Mouse (Mus musculus): ENCODE results near the gene Deup1. TPM values are rescaled to one million over a fixed set of nuclear protein-coding genes. Genes with fewer than 3 reads are reported as not detected.

Deup1 gene
- 0.10 and 0.33 TPM in 2 replicates for polyA plus RNA-seq (2015; fragmentation: Nextera tagmentation; extraction: Ambion mirVana)

- peaks cover 7% of the 10 kb centered on the region for H3K4me1 ChIP-seq
- H3K36me3 ChIP-seq = no peaks in the 10 kb centered on the region
- no peaks in the 10 kb centered on the region for H3K9me3 ChIP-seq
- 3% methylated on average over 28 of the region's 28 CpGs for WGBS
- H3K27me3 ChIP-seq = peaks cover 3% of the 10 kb centered on the region; the same call in 1 of the 2 replicates
- no peak within 1 kb of the TSS for H3K9ac ChIP-seq
- peak within 1 kb of the TSS; percentile 50 for H3K4me2 ChIP-seq
- H3K27ac ChIP-seq = no peak within 1 kb of the TSS
- H3K4me3 ChIP-seq = peak within 1 kb of the TSS; percentile 27
- ATAC-seq (ENCODE audit: insufficient number of reproducible peaks, low FRiP score, low TSS enrichment, low read depth) = peak; percentile 65; the same call in 1 of the 2 replicates
These were observed at the start of gene Deup1 for GRCm38 (mm10) chr9:15627785-15628287. TSS of gene Deup1 (minus strand) at chr9:15627933.

GRCm38 (mm10) chr9:15672251-15672650, 44.5 kb upstream of the Deup1 start:
- Histone ChIP-seq H3K4me2 (no peak overlapping the region), H3K4me3 (no peak overlapping the region), H3K27ac (no peak overlapping the region), H3K9me3 (no peaks in the 10 kb centered on the region), H3K9ac (no peak overlapping the region), H3K4me1 (no peaks in the 10 kb centered on the region), H3K36me3 (no peaks in the 10 kb centered on the region), H3K27me3 (0 out of 2 replicates have a peak, but pooled peaks cover 4% of the 10 kb centered on the region)
- ATAC-seq (ENCODE audit: insufficient number of reproducible peaks, low FRiP score, low TSS enrichment, low read depth) = no peak
- 44% methylated on average over 1 of the region's 1 CpGs for WGBS

- H3K9ac ChIP-seq = no peak overlapping the region
- no peaks in the 10 kb centered on the region for H3K36me3 ChIP-seq
- no peaks in the 10 kb centered on the region for H3K4me1 ChIP-seq
- 25% methylated on average over 5 of the region's 5 CpGs for WGBS
- H3K27me3 ChIP-seq = 0 out of 2 replicates have a peak, but pooled peaks cover 4% of the 10 kb centered on the region
- no peak overlapping the region for H3K4me3 ChIP-seq
- no peak for ATAC-seq (ENCODE audit: insufficient number of reproducible peaks, low FRiP score, low TSS enrichment, low read depth)
- H3K9me3 ChIP-seq = no peaks in the 10 kb centered on the region
- no peak overlapping the region for H3K27ac ChIP-seq
- H3K4me2 ChIP-seq = no peak overlapping the region
These were observed 42.3 kb upstream of the Deup1 start for GRCm38 (mm10) chr9:15670002-15670527.

GRCm38 (mm10) chr9:15669452-15669851, 41.7 kb upstream of the Deup1 start:
- no peak overlapping the region for H3K4me2 ChIP-seq
- 0 out of 2 replicates have a peak, but pooled peaks cover 4% of the 10 kb centered on the region for H3K27me3 ChIP-seq
- 65% methylated on average over 3 of the region's 3 CpGs for WGBS
- H3K4me1 ChIP-seq = no peaks in the 10 kb centered on the region
- no peak overlapping the region for H3K27ac ChIP-seq
- no peak overlapping the region for H3K9ac ChIP-seq
- H3K4me3 ChIP-seq = no peak overlapping the region
- no peak for ATAC-seq (ENCODE audit: insufficient number of reproducible peaks, low FRiP score, low TSS enrichment, low read depth)
- no peaks in the 10 kb centered on the region for H3K36me3 ChIP-seq
- H3K9me3 ChIP-seq = no peaks in the 10 kb centered on the region

- no peak overlapping the region for H3K4me2 ChIP-seq
- no peak overlapping the region for H3K27ac ChIP-seq
- H3K9ac ChIP-seq = no peak overlapping the region
- H3K27me3 ChIP-seq = no peaks in the 10 kb centered on the region
- no peaks in the 10 kb centered on the region for H3K4me1 ChIP-seq
- 77% methylated on average over 7 of the region's 7 CpGs for WGBS
- H3K9me3 ChIP-seq = no peaks in the 10 kb centered on the region
- H3K4me3 ChIP-seq = no peak overlapping the region
- no peaks in the 10 kb centered on the region for H3K36me3 ChIP-seq
- ATAC-seq (ENCODE audit: insufficient number of reproducible peaks, low FRiP score, low TSS enrichment, low read depth) = no peak
These were observed 36.9 kb upstream of the Deup1 start for GRCm38 (mm10) chr9:15664606-15665005.

GRCm38 (mm10) chr9:15659069-15659468, 31.3 kb upstream of the Deup1 start:
- H3K9ac ChIP-seq = no peak overlapping the region
- no peak overlapping the region for H3K4me3 ChIP-seq
- no peaks in the 10 kb centered on the region for H3K9me3 ChIP-seq
- no peak for ATAC-seq (ENCODE audit: insufficient number of reproducible peaks, low FRiP score, low TSS enrichment, low read depth)
- no peaks in the 10 kb centered on the region for H3K4me1 ChIP-seq
- no peaks in the 10 kb centered on the region for H3K27me3 ChIP-seq
- WGBS = 74% methylated on average over 6 of the region's 6 CpGs
- no peak overlapping the region for H3K27ac ChIP-seq
- no peak overlapping the region for H3K4me2 ChIP-seq
- no peaks in the 10 kb centered on the region for H3K36me3 ChIP-seq

- H3K9ac ChIP-seq = no peak overlapping the region
- no peak for ATAC-seq (ENCODE audit: insufficient number of reproducible peaks, low FRiP score, low TSS enrichment, low read depth)
- 58% methylated on average over 6 of the region's 6 CpGs for WGBS
These were observed 30.6 kb upstream of the Deup1 start for GRCm38 (mm10) chr9:15658236-15658785.

GRCm38 (mm10) chr9:15653036-15653435, 25.3 kb upstream of the Deup1 start:
- H3K4me2 ChIP-seq = no peak overlapping the region
- no peaks in the 10 kb centered on the region for H3K4me1 ChIP-seq
- no peak overlapping the region for H3K9ac ChIP-seq
- H3K9me3 ChIP-seq = no peaks in the 10 kb centered on the region
- no peaks in the 10 kb centered on the region for H3K36me3 ChIP-seq
- no peak for ATAC-seq (ENCODE audit: insufficient number of reproducible peaks, low FRiP score, low TSS enrichment, low read depth)
- H3K4me3 ChIP-seq = no peak overlapping the region
- no peak overlapping the region for H3K27ac ChIP-seq
- H3K27me3 ChIP-seq = no peaks in the 10 kb centered on the region

More at GRCm38 (mm10) chr9:15658236-15658785, 30.6 kb upstream of the Deup1 start:
- Histone ChIP-seq H3K4me3 (no peak overlapping the region), H3K9me3 (no peaks in the 10 kb centered on the region), H3K4me1 (no peaks in the 10 kb centered on the region), H3K4me2 (no peak overlapping the region), H3K36me3 (no peaks in the 10 kb centered on the region), H3K27me3 (no peaks in the 10 kb centered on the region), H3K27ac (no peak overlapping the region)

- H3K4me3 ChIP-seq = no peak overlapping the region
- WGBS = 92% methylated on average over 2 of the region's 2 CpGs
- H3K27ac ChIP-seq = no peak overlapping the region
- H3K4me2 ChIP-seq = no peak overlapping the region
- H3K9ac ChIP-seq = no peak overlapping the region
- no peak for ATAC-seq (ENCODE audit: insufficient number of reproducible peaks, low FRiP score, low TSS enrichment, low read depth)
- no peaks in the 10 kb centered on the region for H3K4me1 ChIP-seq
- no peaks in the 10 kb centered on the region for H3K27me3 ChIP-seq
- H3K9me3 ChIP-seq = no peaks in the 10 kb centered on the region
- no peaks in the 10 kb centered on the region for H3K36me3 ChIP-seq
These were observed 22.2 kb upstream of the Deup1 start for GRCm38 (mm10) chr9:15649977-15650376.

GRCm38 (mm10) chr9:15627384-15627783, 349 bp downstream of the Deup1 start:
- Histone ChIP-seq H3K9me3 (no peaks in the 10 kb centered on the region), H3K4me3 (peak overlapping the region; percentile 27), H3K9ac (no peak overlapping the region), H3K4me1 (peaks cover 7% of the 10 kb centered on the region), H3K4me2 (peak overlapping the region; percentile 50), H3K36me3 (no peaks in the 10 kb centered on the region), H3K27ac (no peak overlapping the region), H3K27me3 (peaks cover 3% of the 10 kb centered on the region; the same call in 1 of the 2 replicates)
- WGBS = 24% methylated on average over 5 of the region's 5 CpGs
- ATAC-seq (ENCODE audit: insufficient number of reproducible peaks, low FRiP score, low TSS enrichment, low read depth) = no peak

- Histone ChIP-seq H3K36me3 (no peaks in the 10 kb centered on the region), H3K4me1 (peaks cover 7% of the 10 kb centered on the region), H3K27me3 (peaks cover 3% of the 10 kb centered on the region; the same call in 1 of the 2 replicates), H3K4me2 (no peak overlapping the region), H3K4me3 (no peak overlapping the region), H3K9me3 (no peaks in the 10 kb centered on the region), H3K9ac (no peak overlapping the region), H3K27ac (no peak overlapping the region)
- ATAC-seq (ENCODE audit: insufficient number of reproducible peaks, low FRiP score, low TSS enrichment, low read depth) = no peak
- WGBS = 73% methylated on average over 3 of the region's 3 CpGs
These were observed 3.0 kb downstream of the Deup1 start for GRCm38 (mm10) chr9:15624739-15625138.

GRCm38 (mm10) chr9:15619767-15620166, 8.0 kb downstream of the Deup1 start:
- WGBS = 54% methylated on average over 1 of the region's 1 CpGs
- no peak overlapping the region for H3K4me2 ChIP-seq
- H3K27me3 ChIP-seq = no peaks in the 10 kb centered on the region
- no peak overlapping the region for H3K4me3 ChIP-seq
- H3K27ac ChIP-seq = no peak overlapping the region
- H3K4me1 ChIP-seq = no peaks in the 10 kb centered on the region
- no peak overlapping the region for H3K9ac ChIP-seq
- no peak for ATAC-seq (ENCODE audit: insufficient number of reproducible peaks, low FRiP score, low TSS enrichment, low read depth)
- H3K9me3 ChIP-seq = no peaks in the 10 kb centered on the region
- H3K36me3 ChIP-seq = no peaks in the 10 kb centered on the region

Measured in limb, embryonic 15.5 days (tissue).